8 mouse cellular contexts compared by ENCODE assay signal in the genomic region with DNA sequence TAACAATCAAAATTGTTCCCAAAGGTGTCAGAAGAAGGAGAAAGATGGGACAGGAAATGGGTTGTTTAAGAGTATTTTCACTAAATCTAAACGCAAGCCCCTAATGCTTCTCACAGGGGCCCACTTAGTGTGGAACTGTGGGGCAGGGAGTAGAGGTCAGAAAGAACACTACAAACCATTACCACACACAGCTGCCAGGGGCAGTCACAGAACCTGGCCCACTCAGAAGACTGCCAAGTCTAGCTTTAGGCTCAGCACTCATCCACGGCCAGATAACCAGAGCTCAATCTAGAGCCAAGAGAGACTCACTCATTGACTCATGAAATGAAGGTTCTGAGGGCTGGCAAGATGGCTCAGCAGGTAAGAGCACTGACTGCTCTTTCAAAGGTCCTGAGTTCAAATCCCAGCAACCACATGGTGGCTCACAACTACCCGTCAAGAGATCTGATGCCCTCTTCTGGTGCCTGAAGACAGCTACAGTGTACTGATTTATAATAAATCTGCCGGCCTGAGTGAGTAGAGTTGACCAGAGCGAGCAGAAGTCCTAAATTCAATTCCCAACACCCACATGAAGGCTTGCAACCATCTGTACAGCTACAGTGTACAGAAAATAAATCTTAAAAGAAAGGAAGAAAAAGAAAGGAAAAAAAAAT. TPM values are rescaled to one million over a fixed set of nuclear protein-coding genes. Genes with fewer than 3 reads are reported as not detected.
DNase-seq lines count a peak whose midpoint lies in the region; ATAC-seq and TF ChIP-seq lines count a peak whose summit lies in the region.

No protein-coding gene starts in this region.

- TF ChIP-seq POLR2A in cerebellum, adult 2 months (IDR thresholded peaks at IDR 0.05; ENCODE audit: borderline replicate concordance, insufficient read depth, low read length), result no peak

- no peaks in the 10 kb centered on the region for H3K27me3 ChIP-seq in forebrain, embryonic 14.5 days (replicated peaks; ENCODE audit: control insufficient read depth, insufficient read depth, low read length)
- peaks cover 22% of the 10 kb centered on the region for H3K27me3 ChIP-seq in liver, embryonic 11.5 days (replicated peaks; ENCODE audit: control insufficient read depth, insufficient read depth, low read length)
- H3K27me3 ChIP-seq in cerebellum, adult 2 months (ENCODE audit: control insufficient read depth, insufficient read depth, low read length), result no peaks in the 10 kb centered on the region

- peaks cover 16% of the 10 kb centered on the region for H3K4me1 ChIP-seq in forebrain, embryonic 14.5 days (ENCODE audit: control insufficient read depth, insufficient read depth, low read length)
- peaks cover 6% of the 10 kb centered on the region; the same call in 1 of the 2 replicates for H3K4me1 ChIP-seq in liver, embryonic 11.5 days (replicated peaks; ENCODE audit: control insufficient read depth, insufficient read depth, low read length)
- H3K4me1 ChIP-seq in cerebellum, adult 2 months (ENCODE audit: control insufficient read depth, insufficient read depth, low read length), result peaks cover 8% of the 10 kb centered on the region; the same call in 1 of the 2 replicates

- TF ChIP-seq CTCF in cerebellum, adult 2 months (IDR thresholded peaks at IDR 0.05; ENCODE audit: borderline replicate concordance, insufficient read depth, low read depth, low read length), result no peak

- H3K9me3 ChIP-seq in forebrain, embryonic 14.5 days (replicated peaks; ENCODE audit: control insufficient read depth, low read length), result no peaks in the 10 kb centered on the region
- no peaks in the 10 kb centered on the region for H3K9me3 ChIP-seq in liver, embryonic 11.5 days (ENCODE audit: control insufficient read depth, low read length)

- peak overlapping the region; percentile 68 for H3K4me3 ChIP-seq in forebrain, embryonic 14.5 days (ENCODE audit: low read depth, low read length)
- H3K4me3 ChIP-seq in liver, embryonic 11.5 days (ENCODE audit: low read depth, low read length), result peak overlapping the region; percentile 74
- no peak overlapping the region for H3K4me3 ChIP-seq in cerebellum, adult 2 months (replicated peaks; ENCODE audit: insufficient read depth, low read depth, low read length)

- no peak overlapping the region; the same call in 1 of the 2 replicates for H3K9ac ChIP-seq in forebrain, embryonic 14.5 days (ENCODE audit: low read length)
- H3K9ac ChIP-seq in liver, embryonic 11.5 days (ENCODE audit: low read depth, low read length), result no peak overlapping the region; the same call in 1 of the 2 replicates

- peak overlapping the region; percentile 92 for H3K4me2 ChIP-seq in forebrain, embryonic 14.5 days (ENCODE audit: low read length)
- peak overlapping the region; percentile 91 for H3K4me2 ChIP-seq in liver, embryonic 11.5 days

- peaks cover 29% of the 10 kb centered on the region for H3K36me3 ChIP-seq in forebrain, embryonic 14.5 days (ENCODE audit: control insufficient read depth, insufficient read depth, low read length)
- H3K36me3 ChIP-seq in liver, embryonic 11.5 days (ENCODE audit: control insufficient read depth, insufficient read depth, low read length), result peaks cover 17% of the 10 kb centered on the region

- no peak overlapping the region for H3K27ac ChIP-seq in forebrain, embryonic 14.5 days (ENCODE audit: low read depth, low read length)
- no peak overlapping the region for H3K27ac ChIP-seq in liver, embryonic 11.5 days (ENCODE audit: low read depth, low read length)
- H3K27ac ChIP-seq in cerebellum, adult 2 months (ENCODE audit: insufficient read depth, low read length), result no peak overlapping the region

- 41% methylated on average over 5 of the region's 5 CpGs for WGBS in forebrain, embryonic 14.5 days
- WGBS in liver, embryonic 11.5 days, result 50% methylated on average over 5 of the region's 5 CpGs
- WGBS in cerebellum, adult 2 months, result 69% methylated on average over 5 of the region's 5 CpGs

- peak; percentile 53 for DNase-seq in 3T3-L1 (ENCODE audit: low read depth, low spot score)
- peak; percentile 62 for DNase-seq in 416B (ENCODE audit: low read depth)
- no peak for DNase-seq in forebrain, embryonic 14.5 days (ENCODE audit: low spot score)
- no peak for DNase-seq in liver, embryonic 11.5 days (ENCODE audit: low spot score)
- DNase-seq in cerebellum, adult 2 months, result no peak
- no peak for DNase-seq in spleen, postnatal 14 days (ENCODE audit: low spot score in 2 of 2)
- no peak for DNase-seq in thymus, postnatal 25 days
- DNase-seq in left cerebral cortex, adult 11 months (ENCODE audit: low spot score), result no peak

- no peak for ATAC-seq in forebrain, embryonic 14.5 days
- no peak for ATAC-seq in liver, embryonic 11.5 days (replicated peaks; ENCODE audit: low FRiP score)

RNA-seq across cellular contexts. Expression of a gene that starts 2.4 kb away (rescaled TPM):
- 8.2 and 15.3 TPM in 2 replicates for polyA plus RNA-seq in forebrain, embryonic 14.5 days (2014; fragmentation: Nextera tagmentation; extraction: Ambion mirVana)
- polyA plus RNA-seq in liver, embryonic 11.5 days (2014; fragmentation: Nextera tagmentation; extraction: Ambion mirVana), result 22.3 and 23.4 TPM in 2 replicates
- polyA plus RNA-seq in cerebellum, adult 2 months (2012; rRNA removed), result 35.4 and 43.9 TPM in 2 replicates

RNA-seq across cellular contexts. Expression of a gene that starts 17.5 kb away (rescaled TPM):
- not detected in 2 replicates for polyA plus RNA-seq in forebrain, embryonic 14.5 days (2014; fragmentation: Nextera tagmentation; extraction: Ambion mirVana)
- 0.10 TPM in 1 of 2 replicates, not detected in the other for polyA plus RNA-seq in liver, embryonic 11.5 days (2014; fragmentation: Nextera tagmentation; extraction: Ambion mirVana)
- 0.52 and 0.71 TPM in 2 replicates for polyA plus RNA-seq in cerebellum, adult 2 months (2012; rRNA removed)

RNA-seq across cellular contexts. Expression of a gene that starts 21.4 kb away (rescaled TPM):
- polyA plus RNA-seq in forebrain, embryonic 14.5 days (2014; fragmentation: Nextera tagmentation; extraction: Ambion mirVana), result 1.1 and 1.8 TPM in 2 replicates
- 3.3 and 3.9 TPM in 2 replicates for polyA plus RNA-seq in liver, embryonic 11.5 days (2014; fragmentation: Nextera tagmentation; extraction: Ambion mirVana)
- 0.44 and 0.89 TPM in 2 replicates for polyA plus RNA-seq in cerebellum, adult 2 months (2012; rRNA removed)

RNA-seq across cellular contexts. Expression of a gene that starts 27.9 kb away (rescaled TPM):
- polyA plus RNA-seq in forebrain, embryonic 14.5 days (2014; fragmentation: Nextera tagmentation; extraction: Ambion mirVana), result 75.0 and 87.6 TPM in 2 replicates
- polyA plus RNA-seq in liver, embryonic 11.5 days (2014; fragmentation: Nextera tagmentation; extraction: Ambion mirVana), result 94.7 and 96.2 TPM in 2 replicates
- 44.7 and 47.3 TPM in 2 replicates for polyA plus RNA-seq in cerebellum, adult 2 months (2012; rRNA removed)

RNA-seq across cellular contexts. Expression of a gene that starts 35.0 kb away (rescaled TPM):
- polyA plus RNA-seq in forebrain, embryonic 14.5 days (2014; fragmentation: Nextera tagmentation; extraction: Ambion mirVana), result 26.1 and 30.6 TPM in 2 replicates
- 0.27 and 0.42 TPM in 2 replicates for polyA plus RNA-seq in liver, embryonic 11.5 days (2014; fragmentation: Nextera tagmentation; extraction: Ambion mirVana)
- polyA plus RNA-seq in cerebellum, adult 2 months (2012; rRNA removed), result 8.0 and 18.5 TPM in 2 replicates

Comparison
In these comparisons a context has a peak if more than half of its experiments do, and no peak if none do; other contexts are left out.
1. DNase-seq: peak in 3T3-L1 (single experiment) and 416B (single experiment); none in forebrain, embryonic 14.5 days (single experiment), liver, embryonic 11.5 days (single experiment), cerebellum, adult 2 months (0 of 2), spleen, postnatal 14 days (0 of 2), thymus, postnatal 25 days (single experiment) and left cerebral cortex, adult 11 months (single experiment).